ENCODE assay signal across 8 mouse cellular contexts in the genomic region with DNA sequence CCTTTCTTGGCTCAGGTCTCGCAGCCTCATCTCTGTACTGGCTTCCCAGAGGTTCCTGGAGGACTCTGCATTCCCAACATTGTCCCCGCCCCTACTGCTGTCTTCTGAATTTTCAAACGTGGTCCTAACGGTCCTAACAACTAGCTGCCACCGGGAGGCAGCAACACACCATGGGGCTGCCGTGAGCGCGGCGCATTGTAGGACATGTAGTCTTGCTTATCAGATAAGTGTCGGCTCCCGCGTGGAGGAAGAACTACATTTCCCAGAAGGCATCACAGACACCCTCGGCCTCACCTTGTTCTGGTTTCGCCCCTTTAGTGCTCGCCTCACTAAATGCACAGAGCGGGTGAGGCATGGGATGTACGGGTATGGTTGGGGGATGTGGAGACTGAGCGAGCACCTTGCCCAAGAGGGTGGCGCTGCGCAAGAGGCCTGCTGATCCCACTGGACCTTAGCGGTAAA. TPM values are rescaled to one million over a fixed set of nuclear protein-coding genes. Genes with fewer than 3 reads are reported as not detected.
A peak's percentile ranks its signal among the peaks of the same experiment; 100 is the strongest.
DNase-seq lines count a peak whose midpoint lies in the region; ATAC-seq and TF ChIP-seq lines count a peak whose summit lies in the region.

No protein-coding gene starts in this region.

- no peaks in the 10 kb centered on the region; the same call in 1 of the 2 replicates for H3K4me1 ChIP-seq in hindbrain, embryonic 13.5 days (replicated peaks)

- ATAC-seq in Patski = peak; percentile 97
- ATAC-seq in hindbrain, embryonic 13.5 days (ENCODE audit: low FRiP score) = peak; percentile 99

- H3K27me3 ChIP-seq in Patski = peaks cover 5% of the 10 kb centered on the region
- no peaks in the 10 kb centered on the region; the same call in 1 of the 2 replicates for H3K27me3 ChIP-seq in hindbrain, embryonic 13.5 days

- peak overlapping the region; percentile 61 for H3K4me2 ChIP-seq in hindbrain, embryonic 13.5 days

- in situ Hi-C loops in Patski (cut with MboI; ENCODE audit: low pct_unique_long_range_greater_than_20kb) = no loop called here

- H3K27ac ChIP-seq in hindbrain, embryonic 13.5 days = peak overlapping the region; percentile 90

- H3K9ac ChIP-seq in hindbrain, embryonic 13.5 days = peak overlapping the region; percentile 76

- no peaks in the 10 kb centered on the region for H3K36me3 ChIP-seq in hindbrain, embryonic 13.5 days

- TF ChIP-seq CTCF in Patski (IDR thresholded peaks at IDR 0.05) = peak; percentile 98

- POLR2A ChIA-PET in Patski (lab: Charles Lee) = interaction anchor here (0.6 kb wide), 1 partner anchor 714 kb away, joined by 4 read pairs; no protein-coding TSS in a partner anchor

- CTCF ChIA-PET in Patski (lab: Charles Lee) = interaction anchor here (0.9 to 1.9 kb wide), 8 partner anchors 11 to 74 kb away, joined by 3 to 4 read pairs (median 4); partner anchors contain the start of gene Lrfn3

- 1% methylated on average over 21 of the region's 21 CpGs for WGBS in hindbrain, embryonic 13.5 days

- H3K9me3 ChIP-seq in hindbrain, embryonic 13.5 days = no peaks in the 10 kb centered on the region

- peak; percentile 61 for DNase-seq in Patski (ENCODE audit: low read depth, low spot score)
- peak; percentile 95 to 96 for DNase-seq in cerebellum, postnatal 14 days
- peak; percentile 93 to 96 for DNase-seq in frontal cortex, postnatal 14 days (ENCODE audit: low spot score in 2 of 2)
- DNase-seq in layer of hippocampus, postnatal 25 days (ENCODE audit: extremely low spot score in 1 of 2, low spot score in 1 of 2) = peak; percentile 80
- peak; percentile 96 for DNase-seq in lung, postnatal 25 days (ENCODE audit: low spot score)
- peak; percentile 97 for DNase-seq in retina, embryonic 14.5 days (ENCODE audit: low spot score)
- peak; percentile 89 for DNase-seq in thymus, postnatal 4 days

- H3K4me3 ChIP-seq in hindbrain, embryonic 13.5 days = peak overlapping the region; percentile 47

RNA-seq across cellular contexts. Expression of gene Lrfn3, which starts 11.0 kb away (rescaled TPM):
- 21.9 TPM for polyA plus RNA-seq in Patski (2021)
- polyA plus RNA-seq in hindbrain, embryonic 13.5 days (2015; fragmentation: Nextera tagmentation; extraction: Ambion mirVana) = 13.2 and 13.4 TPM in 2 replicates
- 10 to 100 TPM; 33.6 to 34.7 TPM for total RNA-seq in layer of hippocampus, postnatal 25 days (2021)

RNA-seq across cellular contexts. Expression of gene Tyrobp, which starts 40.0 kb away (rescaled TPM):
- not detected for polyA plus RNA-seq in Patski (2021)
- polyA plus RNA-seq in hindbrain, embryonic 13.5 days (2015; fragmentation: Nextera tagmentation; extraction: Ambion mirVana) = 29.8 and 38.1 TPM in 2 replicates
- total RNA-seq in layer of hippocampus, postnatal 25 days (2021) = 10 to 100 TPM; 28.8 to 31.4 TPM

RNA-seq across cellular contexts. Expression of gene Hcst, which starts 46.1 kb away (rescaled TPM):
- not detected for polyA plus RNA-seq in Patski (2021)
- 0.52 and 0.88 TPM in 2 replicates for polyA plus RNA-seq in hindbrain, embryonic 13.5 days (2015; fragmentation: Nextera tagmentation; extraction: Ambion mirVana)
- 1 to 10 TPM in 1 of 2 experiments, under 1 TPM in 1; 0.98 to 1.0 TPM for total RNA-seq in layer of hippocampus, postnatal 25 days (2021)

RNA-seq across cellular contexts. Expression of gene Nfkbid, which starts 48.0 kb away (rescaled TPM):
- 0.86 TPM for polyA plus RNA-seq in Patski (2021)
- 2.0 TPM in 2 replicates for polyA plus RNA-seq in hindbrain, embryonic 13.5 days (2015; fragmentation: Nextera tagmentation; extraction: Ambion mirVana)
- 1 to 10 TPM; 2.9 to 3.0 TPM for total RNA-seq in layer of hippocampus, postnatal 25 days (2021)

RNA-seq across cellular contexts. Expression of gene Sdhaf1, which starts 49.8 kb away (rescaled TPM):
- 6.4 TPM for polyA plus RNA-seq in Patski (2021)
- 21.4 and 21.6 TPM in 2 replicates for polyA plus RNA-seq in hindbrain, embryonic 13.5 days (2015; fragmentation: Nextera tagmentation; extraction: Ambion mirVana)
- 1 to 10 TPM; 7.8 to 7.9 TPM for total RNA-seq in layer of hippocampus, postnatal 25 days (2021)

Comparison
In these comparisons a context has a peak if more than half of its experiments do, and no peak if none do; other contexts are left out.
1. Peak in every context shown above with its lines: DNase-seq, ATAC-seq, H3K4me3 ChIP-seq and H3K27ac ChIP-seq.
2. RNA of gene Tyrobp, which starts 40.0 kb away (polyA plus RNA-seq): 29.8 to 38.1 TPM in hindbrain, embryonic 13.5 days; not detected in Patski (single experiment); every median in the first group is over 10 times any median in the second.